Mouse (Mus musculus) spleen, adult 18-20 months (tissue): ENCODE data around the gene Nhsl2.

Source experiments
- DNase-seq, 2 experiments: peaks; one replicate each; pipeline ENCODE4 v3.0.0; 2022; ENCODE audit warnings: mixed read lengths in 2 of 2

The Nhsl2 gene

DNA sequence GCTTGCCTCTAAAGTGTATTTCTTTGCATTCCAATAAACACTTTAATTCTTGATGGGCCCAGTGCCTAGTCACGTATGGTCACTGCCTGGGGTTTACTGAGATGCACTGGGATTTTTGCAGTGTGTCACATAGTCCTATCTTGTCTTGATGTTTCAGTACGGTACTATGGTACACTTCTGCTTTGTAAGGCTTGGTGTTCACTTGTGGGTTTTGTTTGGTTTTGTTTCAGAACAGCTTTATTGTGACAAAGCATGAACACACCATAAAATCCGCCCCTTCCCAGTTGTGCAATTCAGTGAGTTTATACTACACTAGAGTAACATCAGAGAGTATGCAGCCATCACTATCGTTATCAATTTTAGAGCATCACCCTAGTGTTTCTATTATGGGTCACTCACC, 204.8 kb downstream of the Nhsl2 start:
- DNase-seq, result no peak

DNA sequence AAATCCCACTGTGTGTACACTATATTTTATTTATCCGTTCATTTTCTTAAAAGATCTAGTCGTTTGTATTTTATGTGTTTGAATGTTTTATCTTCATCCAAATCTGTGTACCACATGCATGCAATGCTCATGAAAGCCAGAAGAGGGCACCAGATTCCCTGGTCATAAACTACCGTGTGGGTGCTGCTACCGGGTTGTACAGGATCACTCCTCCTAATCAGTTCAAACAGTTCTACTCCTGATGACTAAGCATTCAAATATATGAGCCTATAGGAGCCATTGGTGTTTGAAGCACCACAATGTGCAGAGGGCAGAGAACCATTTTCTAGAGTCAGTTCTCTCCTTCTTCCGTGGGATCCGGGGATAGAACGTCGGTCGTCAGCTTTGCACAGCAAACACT, 210.3 kb downstream of the Nhsl2 start:
- peak in 1 of 2 experiments; percentile 26 for DNase-seq

DNA sequence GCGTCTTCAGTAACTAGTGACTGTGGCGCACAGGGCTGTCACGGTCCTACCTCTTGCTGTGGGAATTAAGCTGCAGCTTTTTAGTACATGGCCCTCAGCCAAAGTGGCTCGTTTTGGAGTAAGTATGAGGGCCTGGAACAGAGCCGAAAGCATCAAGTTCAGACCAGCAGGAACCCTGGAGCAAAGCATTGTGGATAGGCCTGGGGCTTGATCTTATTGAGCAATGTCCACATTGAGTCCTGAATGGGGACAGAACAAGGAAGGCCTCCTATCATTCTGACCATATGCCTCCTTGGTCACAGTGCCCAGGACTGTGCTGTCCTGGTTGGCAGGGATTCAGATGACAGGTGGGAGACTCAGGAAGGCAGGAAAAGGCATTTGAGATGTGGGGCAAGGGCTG, 211.1 kb downstream of the Nhsl2 start:
- DNase-seq, result no peak

DNA sequence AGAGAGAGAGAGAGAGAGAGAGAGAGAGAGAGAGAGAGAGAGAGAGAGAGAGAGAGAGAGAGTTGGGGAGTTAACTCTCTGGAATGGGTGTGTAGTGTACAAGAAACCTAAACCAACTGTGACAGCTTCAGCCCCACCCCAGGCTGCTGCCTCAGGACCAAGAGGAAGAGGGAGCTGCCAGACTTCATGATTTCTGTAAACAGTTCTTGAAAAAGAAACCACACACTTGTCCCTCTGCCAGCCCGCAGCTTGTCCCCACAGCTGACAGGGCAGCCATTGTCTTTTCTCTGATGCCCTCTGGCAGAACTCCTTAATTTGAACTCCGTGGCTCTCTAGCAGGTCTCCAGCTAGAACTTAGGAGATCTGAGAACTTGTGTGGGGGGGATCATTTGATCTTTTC, 211.7 kb downstream of the Nhsl2 start:
- DNase-seq, result peak in 1 of 2 experiments; percentile 16

DNA sequence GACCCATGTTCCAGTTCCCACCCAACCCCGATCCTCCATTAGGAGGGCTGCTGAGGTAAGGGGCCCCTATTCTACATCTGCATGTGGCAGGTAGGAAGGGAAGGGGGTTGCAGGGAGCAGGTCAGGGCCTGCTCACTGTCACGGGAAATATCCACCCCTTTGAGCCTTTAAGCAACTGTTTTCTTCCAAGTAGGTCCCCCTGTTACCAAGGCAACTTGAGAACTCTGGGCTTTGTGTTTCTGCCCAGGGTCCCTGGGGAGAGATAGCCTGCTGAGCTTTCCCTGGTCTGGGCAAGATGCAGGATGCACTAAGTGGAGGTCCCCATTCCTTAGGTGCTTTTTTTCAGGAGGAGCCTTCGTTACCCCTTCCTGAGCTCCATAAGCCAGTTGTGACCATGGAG, 214.9 kb downstream of the Nhsl2 start:
- no peak for DNase-seq

DNA sequence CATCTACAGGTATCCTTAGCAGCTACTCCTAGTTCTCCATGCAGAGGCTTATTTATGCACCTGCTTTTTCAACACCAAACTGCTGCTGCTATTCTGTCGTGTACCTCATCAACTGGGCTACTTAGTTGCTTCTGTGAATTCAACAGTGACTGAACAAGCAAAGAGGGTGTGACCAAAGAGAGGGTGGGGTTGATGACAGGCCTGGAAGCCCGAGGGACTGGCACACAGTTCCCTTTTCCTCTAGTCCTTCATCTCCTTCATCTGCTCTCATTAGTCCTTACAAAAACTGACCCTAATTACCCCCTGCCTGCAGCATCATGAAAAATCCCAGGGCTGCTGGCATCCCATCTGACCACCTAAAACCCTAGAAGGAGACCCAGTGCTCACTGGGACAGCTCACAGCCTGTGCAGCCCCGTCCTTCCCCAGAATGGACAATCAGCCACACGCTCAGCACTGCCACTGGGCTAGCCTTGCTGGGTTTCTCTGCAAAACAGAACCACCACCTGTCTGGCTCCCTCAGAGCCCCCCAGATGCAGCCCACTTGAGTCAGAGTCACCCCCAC, 216.1 kb downstream of the Nhsl2 start:
- no peak for DNase-seq

DNA sequence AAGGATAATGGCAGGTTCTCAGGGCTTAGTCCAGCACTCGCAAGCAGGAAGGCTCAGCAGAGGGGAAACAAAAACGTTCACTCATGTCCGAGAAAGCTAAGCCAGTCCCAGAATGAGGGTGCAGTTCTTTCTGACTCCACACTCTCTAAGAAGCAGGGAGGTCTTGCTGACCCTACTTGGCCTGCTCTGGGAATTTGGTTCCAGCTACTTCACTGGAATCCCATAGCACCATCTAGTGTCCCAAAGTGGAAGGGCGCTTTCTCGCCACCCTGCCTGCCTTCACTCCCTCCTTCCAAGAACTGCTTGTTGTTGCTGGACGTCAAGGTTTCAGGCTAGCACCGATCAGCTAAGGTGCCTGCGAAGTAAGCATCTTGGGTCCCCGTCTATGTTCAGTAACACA, 216.9 kb downstream of the Nhsl2 start:
- DNase-seq, result peak in 1 of 2 experiments; percentile 57

DNA sequence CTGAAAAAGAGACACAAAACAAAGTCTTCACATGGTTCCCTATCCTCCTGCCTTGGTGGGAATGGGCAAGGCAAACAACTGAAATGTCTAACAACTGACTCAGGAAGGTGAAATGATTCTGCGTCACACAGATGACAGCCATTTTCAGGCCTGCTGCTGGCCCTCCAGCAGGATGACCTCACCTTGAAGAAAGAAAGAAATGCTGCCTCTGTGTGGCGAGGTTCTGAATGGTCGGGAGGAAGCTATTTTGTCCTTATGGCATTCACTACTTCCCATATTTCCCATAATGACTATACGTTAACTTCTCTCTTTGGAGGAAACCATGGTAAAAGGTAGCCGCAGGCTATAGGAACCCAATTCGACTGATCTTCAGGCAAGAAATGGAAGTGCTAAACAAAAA, 217.9 kb downstream of the Nhsl2 start:
- DNase-seq, result no peak

DNA sequence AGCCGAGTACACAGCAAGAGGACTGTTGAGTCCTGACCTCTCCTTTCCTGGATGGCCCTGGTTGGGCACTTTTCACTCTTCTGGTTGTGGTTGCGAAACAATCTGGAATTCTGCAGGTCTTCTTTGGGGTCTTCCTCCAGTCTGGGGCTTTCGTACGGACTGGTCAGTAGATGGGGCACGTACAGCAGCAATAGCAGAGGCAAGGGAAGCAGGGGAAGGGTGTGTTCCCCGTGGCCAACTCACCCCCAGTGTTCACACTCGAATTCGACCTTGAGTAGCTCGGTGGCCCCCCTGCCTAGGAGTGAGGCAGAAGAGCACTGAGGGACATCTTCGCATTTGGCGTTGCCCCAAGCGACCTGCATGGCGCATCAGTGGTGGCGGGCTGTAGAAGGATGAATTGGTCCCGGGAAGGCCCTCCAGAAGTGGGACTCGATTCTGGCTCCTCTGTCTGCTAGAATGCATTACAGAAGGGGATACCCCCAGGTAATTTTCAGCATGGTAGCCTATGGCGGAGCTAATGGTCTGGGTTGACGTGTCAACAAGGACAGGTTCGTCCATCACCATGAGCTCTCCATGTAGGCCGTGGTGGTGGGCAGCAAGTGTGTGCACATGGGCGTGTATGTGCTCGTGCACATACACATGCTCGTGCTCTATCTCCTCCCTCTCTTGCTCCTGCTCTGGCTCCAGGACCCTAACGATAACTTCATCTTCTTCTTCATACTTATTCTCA, 219.8 kb downstream of the Nhsl2 start:
- DNase-seq, result no peak

DNA sequence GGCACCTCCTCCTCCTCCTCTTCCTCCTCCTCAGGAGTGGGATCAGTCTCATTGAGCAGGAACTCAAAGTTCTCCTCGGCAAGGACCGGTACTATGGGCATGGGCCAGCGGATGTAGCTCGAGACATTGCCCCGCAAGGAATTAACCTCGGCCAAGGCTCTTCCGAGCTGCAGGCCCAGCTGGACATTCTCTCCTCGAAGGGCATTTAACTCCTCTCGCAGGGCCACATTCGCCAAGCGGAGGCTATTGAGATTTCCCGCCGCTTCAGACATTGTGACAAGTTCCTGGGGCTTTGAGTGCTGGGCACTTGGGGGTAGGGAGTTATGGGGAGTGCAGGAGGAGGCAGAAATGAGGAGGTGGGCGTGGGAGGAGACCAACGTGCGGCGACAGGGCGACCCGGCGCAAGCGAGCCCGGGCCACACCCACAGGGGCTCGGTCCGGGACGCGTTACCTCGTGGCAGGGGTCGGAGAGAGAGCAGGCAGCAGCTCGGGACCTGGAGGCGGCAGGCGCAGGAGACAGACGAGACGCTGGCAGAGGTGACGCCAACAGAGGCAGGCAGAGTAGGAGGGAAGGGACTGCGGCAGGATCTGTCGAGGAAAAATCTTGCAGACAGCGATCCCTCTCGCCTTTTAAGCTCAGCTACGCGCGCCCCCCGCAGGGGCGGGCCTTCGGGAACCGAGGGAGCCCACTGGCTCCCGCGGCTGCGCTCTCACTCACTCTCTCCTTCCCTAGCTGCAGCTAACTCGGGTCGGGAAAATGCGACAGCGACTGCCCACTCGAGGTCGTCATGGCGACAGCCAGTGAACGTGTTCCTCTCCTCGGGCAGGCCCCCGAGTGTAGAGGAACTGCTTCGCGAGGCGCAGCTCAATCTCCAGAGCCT, 221.6 kb downstream of the Nhsl2 start, which contains the start of gene Rtl5:
Gene Rtl5 (minus strand): TSS at position 714 of the 881 bp plus-strand sequence.
- peak; percentile 40 to 42 for DNase-seq

DNA sequence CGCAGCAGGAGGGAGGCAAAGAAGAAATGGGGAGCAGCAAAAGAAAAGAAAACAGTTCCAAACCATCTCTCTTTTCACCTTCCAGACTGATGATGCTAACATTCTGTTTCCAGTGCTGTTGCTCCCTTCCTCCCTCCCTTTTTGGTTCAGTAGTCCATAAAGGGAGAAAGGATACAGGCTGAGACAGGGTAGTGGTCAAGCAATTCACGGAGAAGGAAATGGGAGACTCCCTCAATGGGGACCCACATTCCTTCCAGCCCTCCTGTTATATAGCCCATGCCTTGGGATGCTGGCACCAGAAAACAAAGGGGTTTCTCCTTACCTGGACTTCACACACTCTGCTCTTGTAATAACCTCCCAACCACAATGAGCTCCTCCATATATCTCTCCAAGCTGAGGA, 222.3 kb downstream of the Nhsl2 start:
- no peak for DNase-seq

DNA sequence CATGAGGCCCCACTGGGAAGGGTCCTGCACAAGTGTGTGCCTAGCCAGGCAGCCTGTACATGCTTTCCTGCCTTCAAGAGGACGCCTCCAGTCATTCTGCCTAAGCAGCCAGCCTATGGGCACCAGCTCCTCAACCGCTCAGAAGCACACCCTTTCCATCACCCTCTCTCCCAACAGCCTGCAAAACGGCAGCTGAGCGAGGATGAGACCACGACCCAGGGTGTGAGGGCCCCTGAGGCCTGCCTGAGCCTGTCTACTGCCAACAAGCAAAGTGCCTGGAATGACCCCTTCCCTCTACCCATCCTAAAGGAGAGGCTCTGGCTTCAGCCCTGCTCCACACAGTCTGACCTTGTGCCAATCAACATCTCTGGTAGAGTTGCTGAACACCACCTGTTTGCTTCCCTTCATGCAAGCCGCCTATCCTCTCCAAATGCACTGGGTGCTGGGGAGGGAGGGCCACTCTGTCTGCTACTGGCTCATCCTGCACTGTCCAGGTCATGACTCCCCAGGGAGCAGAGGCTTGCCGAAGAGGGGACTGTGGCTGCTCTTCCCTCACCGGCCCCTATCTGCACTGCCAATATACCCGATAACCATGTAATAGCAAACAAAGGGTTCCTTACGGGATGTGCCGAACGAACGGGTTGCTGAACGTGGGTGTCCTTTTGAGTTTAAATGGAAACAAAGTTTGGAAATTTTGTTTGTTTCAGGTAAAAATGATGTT, 224.6 kb downstream of the Nhsl2 start:
- no peak for DNase-seq

DNA sequence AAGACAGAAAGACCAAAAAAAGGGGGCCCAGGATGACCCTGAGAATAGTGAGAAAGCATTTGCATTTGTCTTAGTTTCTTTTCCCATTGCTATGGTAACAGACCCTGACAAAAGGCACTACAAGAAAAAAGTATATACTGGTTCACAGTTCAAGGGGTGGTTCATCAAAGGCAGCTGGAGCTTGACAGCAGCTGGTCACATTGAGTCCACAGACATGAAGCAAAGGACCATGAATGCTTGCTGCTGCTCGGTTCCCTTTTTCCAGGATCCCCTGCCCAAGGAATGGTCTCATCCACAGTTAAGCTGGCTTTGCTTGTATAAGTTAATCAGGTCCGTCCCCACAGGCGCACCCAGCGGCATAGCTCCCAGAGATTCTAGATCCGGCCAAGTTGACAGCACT, 225.2 kb downstream of the Nhsl2 start:
- no peak for DNase-seq

DNA sequence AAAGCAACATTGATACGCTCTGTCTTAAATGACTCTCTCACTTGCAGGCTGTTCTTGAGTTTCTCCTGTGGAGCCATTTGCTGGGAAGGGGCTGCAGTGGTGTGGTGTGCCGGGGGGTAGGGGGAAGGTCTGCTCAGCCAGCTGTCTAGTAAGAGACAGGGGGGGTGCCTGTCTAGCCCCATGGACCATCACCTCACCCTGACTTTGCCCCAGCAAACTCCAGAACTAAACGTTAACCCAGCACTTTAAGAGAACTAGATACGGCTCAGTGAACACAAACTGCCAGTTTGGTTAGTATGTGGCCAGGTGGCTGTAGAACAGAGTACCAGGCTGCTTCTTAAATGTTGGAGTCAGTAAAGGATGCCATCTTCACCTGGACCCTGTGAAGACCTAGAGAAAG, 226.0 kb downstream of the Nhsl2 start:
- no peak for DNase-seq

DNA sequence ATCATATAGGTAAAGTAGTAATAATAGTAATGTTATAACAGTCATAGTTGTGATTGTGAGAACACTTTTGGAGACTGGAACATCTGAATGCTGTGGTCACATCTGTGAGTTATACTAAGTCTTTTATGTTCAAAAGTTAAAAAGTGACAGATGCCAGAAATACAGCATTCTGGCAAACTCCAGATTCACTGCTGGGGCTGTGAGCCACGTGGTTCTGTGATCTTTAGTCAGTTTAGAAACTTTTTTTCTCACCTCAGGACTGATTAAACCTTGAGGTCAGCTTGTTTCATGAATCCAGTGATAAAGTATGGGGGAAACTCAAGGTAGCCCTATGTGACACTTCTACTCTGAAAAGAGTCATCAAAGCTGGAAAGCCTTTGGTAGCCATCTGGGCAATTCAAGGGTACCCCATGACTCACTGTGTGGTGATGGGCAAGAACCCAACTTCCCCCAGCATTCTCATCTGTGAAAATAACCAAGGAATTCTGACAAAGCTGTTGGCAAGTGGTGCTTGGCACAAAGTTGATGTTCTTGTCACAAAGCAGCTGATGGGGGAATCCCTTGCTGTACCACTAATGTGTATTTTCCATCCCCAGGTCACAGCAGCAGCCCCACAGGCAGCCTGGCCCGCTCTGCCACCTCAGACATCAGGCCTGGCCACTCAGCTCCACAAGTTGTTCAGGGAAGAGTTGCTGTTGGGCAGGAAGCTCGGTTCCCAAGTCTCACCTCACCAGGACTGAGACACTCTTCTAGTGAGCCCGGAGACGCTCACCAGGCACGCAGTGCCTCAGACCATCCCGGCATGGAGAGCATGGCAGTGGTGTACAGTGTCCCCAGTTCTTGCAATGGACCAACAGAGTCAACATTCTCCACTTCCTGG, 227.9 kb downstream of the Nhsl2 start:
- no peak for DNase-seq

DNA sequence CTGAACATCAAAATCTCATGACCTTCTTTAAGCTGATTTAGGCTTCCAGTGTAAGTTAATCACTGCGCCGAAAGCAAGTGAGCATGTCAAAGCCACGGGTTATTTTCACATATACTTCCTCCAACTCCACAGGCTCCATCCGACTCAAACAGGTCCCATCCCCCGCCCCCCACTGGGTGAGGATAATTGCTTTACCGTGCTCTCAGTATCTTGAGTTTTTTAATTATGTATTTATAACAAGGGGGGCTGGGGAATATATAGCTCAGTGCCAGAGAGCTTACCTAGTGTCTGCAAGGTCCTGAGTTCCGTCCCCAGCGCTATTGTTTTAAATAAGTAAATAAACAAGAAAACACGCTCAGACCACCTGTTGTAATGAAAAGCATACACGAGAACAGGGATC, 231.9 kb downstream of the Nhsl2 start:
- DNase-seq, result no peak

DNA sequence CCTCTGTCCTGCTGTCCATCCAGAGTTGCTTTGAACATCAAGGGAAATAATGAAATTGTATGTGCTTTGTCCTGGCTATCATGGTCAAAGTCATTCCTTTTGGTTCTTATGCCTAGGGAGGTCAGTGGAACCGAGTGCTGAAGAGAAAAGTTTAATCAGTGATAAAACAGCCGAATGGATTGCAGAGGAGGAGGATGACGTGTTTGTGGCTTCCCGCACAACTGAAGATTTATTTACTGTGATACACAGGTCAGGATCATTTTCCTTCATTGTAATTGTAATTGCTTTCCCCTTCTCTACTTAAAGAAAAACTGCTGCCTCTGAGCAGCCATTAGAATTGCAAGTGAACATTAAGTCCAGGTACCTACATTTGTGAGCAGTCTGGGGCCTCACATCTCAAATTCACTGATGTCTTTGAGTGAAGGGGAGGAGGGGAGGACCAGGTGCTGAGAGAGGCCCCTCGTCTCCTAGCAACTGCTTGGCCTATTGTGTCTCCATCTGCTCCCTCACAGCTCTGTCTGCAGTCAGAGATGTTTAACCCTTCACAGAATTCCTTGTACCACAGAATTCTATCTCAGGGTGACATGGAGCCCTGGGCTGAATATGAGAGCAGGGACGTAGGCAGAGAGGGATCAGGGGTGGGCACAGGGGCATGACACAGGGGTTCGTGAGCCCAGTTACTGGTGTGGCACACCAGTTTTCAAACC, 232.5 kb downstream of the Nhsl2 start:
- DNase-seq, result no peak

DNA sequence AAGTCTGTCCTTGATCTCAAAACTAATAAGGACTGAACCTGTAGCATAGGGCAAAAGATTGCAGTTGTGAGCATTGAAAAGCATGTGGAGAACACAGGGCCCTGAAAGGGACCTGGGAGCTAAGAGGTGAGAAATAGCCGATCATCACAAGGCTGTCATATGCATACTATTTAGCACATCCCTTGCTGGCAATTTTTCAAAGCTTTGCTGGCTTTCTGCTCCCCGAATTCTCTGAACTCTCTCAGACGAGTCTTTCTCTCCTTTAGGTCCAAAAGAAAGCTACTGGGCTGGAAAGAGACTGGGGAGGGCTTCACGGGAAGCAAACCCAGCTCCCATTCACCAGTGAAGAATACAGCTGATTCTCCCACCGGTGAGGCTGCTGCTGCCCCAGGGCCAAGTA, 233.2 kb downstream of the Nhsl2 start:
- DNase-seq, result no peak

DNA sequence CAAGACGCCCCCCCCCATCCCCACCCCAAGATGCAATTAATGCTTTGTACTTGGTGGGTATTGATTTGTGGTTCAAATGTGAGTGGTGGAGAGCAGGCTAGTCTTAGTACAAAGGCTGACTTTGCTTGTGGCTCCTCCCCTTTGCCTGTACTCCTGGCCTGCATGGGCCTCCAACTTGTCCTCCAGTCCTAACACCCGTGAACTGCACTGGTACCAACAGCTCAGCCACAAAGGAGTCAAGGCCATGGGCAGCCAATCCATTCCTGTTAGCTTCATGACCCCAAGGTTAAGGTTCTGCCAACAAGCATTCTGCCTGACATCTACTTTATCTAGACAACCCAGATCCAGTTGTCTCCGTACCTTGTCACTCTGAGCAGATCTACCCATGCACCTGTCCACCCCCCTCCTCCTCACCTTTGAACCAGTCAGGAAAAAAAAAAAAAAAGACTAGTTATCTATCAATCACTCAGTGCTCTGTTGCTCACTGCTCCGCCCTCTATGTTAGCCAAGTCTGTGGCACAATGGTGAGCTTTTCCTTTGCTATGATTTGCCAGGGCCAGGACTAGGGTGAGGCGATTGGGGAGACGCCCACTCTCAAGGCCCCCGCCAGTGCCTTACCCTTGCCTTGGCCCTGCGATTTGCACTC, 236.7 kb downstream of the Nhsl2 start:
- no peak for DNase-seq

DNA sequence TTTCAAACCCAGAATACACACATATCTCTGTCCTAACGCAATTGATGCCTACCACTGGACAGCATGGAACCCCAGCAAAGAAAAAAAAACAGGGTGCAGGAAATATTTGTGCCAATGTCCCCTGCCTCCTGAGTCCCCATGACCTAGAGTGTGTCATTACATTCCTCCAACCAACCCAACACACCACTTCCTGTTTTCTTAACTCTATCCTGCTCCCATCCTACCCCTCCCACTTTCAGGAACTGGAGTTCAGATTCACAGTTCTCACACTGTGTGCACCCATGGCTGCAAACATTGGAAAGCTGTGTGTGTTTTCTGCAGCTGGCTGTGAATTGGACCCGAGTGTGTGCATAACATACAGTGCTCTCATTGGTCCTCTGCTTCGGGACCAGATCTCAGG, 241.4 kb downstream of the Nhsl2 start:
- no peak for DNase-seq

DNA sequence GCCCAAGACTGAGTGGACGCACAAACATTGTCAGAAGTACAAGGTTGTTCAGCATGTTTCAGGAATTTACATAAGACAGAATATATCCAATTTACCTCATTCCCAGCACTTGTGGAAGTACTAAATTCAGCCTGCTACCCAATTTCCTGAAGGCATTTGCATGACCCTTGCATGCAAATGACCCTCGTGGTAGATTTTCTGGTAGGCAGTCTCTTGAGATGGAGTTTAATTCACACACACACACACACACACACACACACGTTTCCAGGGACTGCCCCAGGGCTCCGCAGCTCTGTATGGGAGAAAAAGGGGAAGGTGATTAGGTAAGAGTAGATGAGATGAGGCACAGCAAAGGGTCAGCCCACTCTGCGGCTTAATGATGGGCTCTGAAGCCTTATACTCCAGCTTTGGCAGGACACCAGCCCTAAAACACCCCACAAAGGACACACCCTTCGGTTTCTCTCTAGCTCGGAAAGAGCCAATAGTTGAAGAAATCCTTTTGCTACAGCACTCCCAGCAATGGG, 245.3 kb downstream of the Nhsl2 start:
- no peak for DNase-seq
